Mouse (Mus musculus) 3T3-L1 (cell line): ENCODE measurements at regions not wholly inside any gene's neighbourhood (a gene's known extent, or its start where the extent isn't known, plus 50 kb on each side); places are given as distances from the start of the nearest gene placed in this dataset.

Source experiments
- DNase-seq: peaks from one replicate; pipeline ENCODE4 v3.0.0-alpha.2; 2015; ENCODE audit warnings: low read depth, low spot score

GRCm38 (mm10) chr11:34977861-34978260, 143.2 kb upstream of the Slit3 start:
- peak; percentile 33 for DNase-seq

- no peak for DNase-seq
Observed at GRCm38 (mm10) chr11:34975771-34976302, 142.4 kb upstream of the Spdl1 start.

GRCm38 (mm10) chr11:34973467-34973921, 140.1 kb upstream of the Spdl1 start:
- peak; percentile 26 for DNase-seq

GRCm38 (mm10) chr11:34973012-34973411, 139.6 kb upstream of the Spdl1 start:
- DNase-seq = peak; percentile 7

GRCm38 (mm10) chr11:34959291-34959690, 125.8 kb upstream of the Spdl1 start:
- DNase-seq = no peak

- DNase-seq = no peak
Observed at GRCm38 (mm10) chr11:34941486-34942456, 108.3 kb upstream of the Spdl1 start.

GRCm38 (mm10) chr11:34940151-34940550, 106.7 kb upstream of the Spdl1 start:
- DNase-seq = no peak

GRCm38 (mm10) chr11:34939002-34939401, 105.6 kb upstream of the Spdl1 start:
- no peak for DNase-seq

- no peak for DNase-seq
Observed at GRCm38 (mm10) chr11:34932191-34932590, 98.8 kb upstream of the Spdl1 start.

- no peak for DNase-seq
Observed at GRCm38 (mm10) chr11:34917175-34917574, 83.7 kb upstream of the Spdl1 start.

GRCm38 (mm10) chr11:34909841-34910240, 76.4 kb upstream of the Spdl1 start:
- no peak for DNase-seq

GRCm38 (mm10) chr11:34904271-34904670, 70.8 kb upstream of the Spdl1 start:
- no peak for DNase-seq

GRCm38 (mm10) chr11:34899400-34899799, 66.0 kb upstream of the Spdl1 start:
- peak; percentile 88 for DNase-seq

GRCm38 (mm10) chr11:34895624-34896023, 62.2 kb upstream of the Spdl1 start:
- DNase-seq = peak; percentile 80

- DNase-seq = peak; percentile 16
Observed at GRCm38 (mm10) chr11:34888374-34889136, 55.1 kb upstream of the Spdl1 start.

GRCm38 (mm10) chr11:34887587-34887986, 54.1 kb upstream of the Spdl1 start:
- DNase-seq = no peak
